Mouse (Mus musculus): ENCODE measurements around the gene Stk32c.

The Stk32c gene

DNA sequence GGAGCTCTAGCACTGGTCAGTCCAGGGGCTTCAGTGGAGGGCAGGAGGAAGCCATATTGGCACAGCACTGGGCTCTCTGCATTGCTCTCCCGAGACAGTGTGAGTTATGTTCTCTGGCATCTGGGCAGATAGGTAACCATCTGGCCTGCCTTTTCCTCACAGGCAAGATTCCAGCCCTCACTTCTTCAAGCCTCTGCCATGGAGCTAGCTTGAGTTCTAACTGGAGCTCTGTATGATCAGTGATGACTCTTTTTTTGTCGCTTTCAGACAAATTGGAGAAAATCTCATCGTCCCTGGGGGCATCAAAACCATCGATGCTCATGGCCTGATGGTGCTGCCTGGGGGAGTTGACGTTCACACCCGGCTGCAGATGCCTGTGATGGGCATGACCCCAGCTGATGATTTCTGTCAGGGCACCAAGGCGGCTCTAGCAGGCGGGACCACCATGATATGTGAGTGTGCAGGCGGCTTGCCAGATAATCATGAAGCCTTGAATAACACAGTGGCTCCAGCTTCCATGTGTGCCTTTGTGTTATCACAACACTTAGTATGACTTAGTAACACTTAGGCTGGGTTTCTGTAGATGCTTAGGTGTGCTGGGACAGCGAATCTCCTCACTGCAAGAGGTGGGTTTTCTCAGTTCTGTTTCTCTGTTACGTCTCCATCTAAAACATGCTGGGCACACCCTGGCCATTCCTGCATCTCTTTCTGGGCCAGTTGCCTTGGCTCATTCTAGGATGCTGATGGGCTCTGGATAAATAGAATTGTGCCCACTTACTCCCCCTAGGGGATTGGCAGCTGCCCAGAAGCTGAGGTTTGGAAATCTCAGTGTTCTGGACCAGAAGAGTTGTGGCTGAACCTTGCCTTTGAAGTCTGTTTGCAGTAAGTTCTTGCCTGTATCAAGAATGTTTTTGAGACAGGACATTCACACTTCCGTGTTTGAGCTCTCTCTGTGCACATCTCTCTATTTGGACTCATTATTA lies 122.9 kb downstream of the Stk32c start:
- no peak for TF ChIP-seq POU5F1 (IDR thresholded peaks at IDR 0.05; ENCODE audit: borderline replicate concordance, low read length)
- no peak for TF ChIP-seq NANOG (IDR thresholded peaks at IDR 0.05; ENCODE audit: borderline replicate concordance, low read length)
- TF ChIP-seq CTCF (conservative IDR thresholded peaks at IDR 0.05; ENCODE audit: low read length) = no peak
- Histone ChIP-seq H3K9me3 (ENCODE audit: low read length) (no peaks in the 10 kb centered on the region), H3K4me1 (replicated peaks; ENCODE audit: low read depth, low read length) (peaks cover 24% of the 10 kb centered on the region), H3K27me3 (ENCODE audit: insufficient read depth, low read length) (peaks cover 73% of the 10 kb centered on the region), H3K36me3 (ENCODE audit: insufficient read depth, low read length) (no peaks in the 10 kb centered on the region), H3K4me3 (replicated peaks; ENCODE audit: low read length) (no peak overlapping the region)

DNA sequence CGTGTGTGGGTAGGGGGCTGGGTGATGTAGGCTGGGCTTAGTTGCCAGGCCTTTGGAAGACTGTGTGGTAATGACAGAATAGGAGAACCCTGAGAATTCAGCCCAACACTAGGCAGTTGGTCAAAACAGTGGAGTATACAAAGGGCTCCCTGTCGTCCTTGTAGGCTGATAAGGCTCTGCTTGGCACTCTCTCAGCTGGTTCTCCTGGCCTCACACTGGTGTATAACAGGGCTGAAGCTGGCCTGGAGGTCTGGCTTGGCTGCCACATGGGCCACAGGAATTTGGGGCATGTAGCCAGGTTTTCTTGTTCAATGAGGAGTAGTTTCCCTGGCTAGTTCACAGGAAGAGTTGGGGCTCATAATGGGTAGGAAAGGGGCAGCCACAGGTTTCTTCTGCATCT lies 125.3 kb downstream of the Stk32c start:
- Histone ChIP-seq H3K9me3 (ENCODE audit: low read length) (no peaks in the 10 kb centered on the region), H3K4me1 (replicated peaks; ENCODE audit: low read depth, low read length) (peaks cover 35% of the 10 kb centered on the region), H3K36me3 (ENCODE audit: insufficient read depth, low read length) (no peaks in the 10 kb centered on the region), H3K27me3 (ENCODE audit: insufficient read depth, low read length) (peaks cover 68% of the 10 kb centered on the region), H3K4me3 (replicated peaks; ENCODE audit: low read length) (no peak overlapping the region)
- TF ChIP-seq NANOG (IDR thresholded peaks at IDR 0.05; ENCODE audit: borderline replicate concordance, low read length) (no peak), POU5F1 (IDR thresholded peaks at IDR 0.05; ENCODE audit: borderline replicate concordance, low read length) (no peak), CTCF (conservative IDR thresholded peaks at IDR 0.05; ENCODE audit: low read length) (no peak)

GRCm38 (mm10) chr7:139086195-139087158 lies 126.6 kb downstream of the Stk32c start:
- peaks cover 46% of the 10 kb centered on the region for H3K4me1 ChIP-seq (replicated peaks; ENCODE audit: low read depth, low read length)
- no peaks in the 10 kb centered on the region for H3K36me3 ChIP-seq (ENCODE audit: insufficient read depth, low read length)
- peak overlapping the region; percentile 88 for H3K4me3 ChIP-seq (replicated peaks; ENCODE audit: low read length)
- H3K9me3 ChIP-seq (ENCODE audit: low read length) = no peaks in the 10 kb centered on the region
- peaks cover 69% of the 10 kb centered on the region for H3K27me3 ChIP-seq (ENCODE audit: insufficient read depth, low read length)
- TF ChIP-seq NANOG (IDR thresholded peaks at IDR 0.05; ENCODE audit: borderline replicate concordance, low read length) (no peak), CTCF (conservative IDR thresholded peaks at IDR 0.05; ENCODE audit: low read length) (no peak), POU5F1 (IDR thresholded peaks at IDR 0.05; ENCODE audit: borderline replicate concordance, low read length) (no peak)

- Histone ChIP-seq H3K9me3 (ENCODE audit: low read length) (no peaks in the 10 kb centered on the region), H3K4me3 (replicated peaks; ENCODE audit: low read length) (peak within 1 kb of the TSS; percentile 88), H3K36me3 (ENCODE audit: insufficient read depth, low read length) (no peaks in the 10 kb centered on the region), H3K27me3 (ENCODE audit: insufficient read depth, low read length) (peaks cover 62% of the 10 kb centered on the region), H3K4me1 (replicated peaks; ENCODE audit: low read depth, low read length) (peaks cover 46% of the 10 kb centered on the region)
- TF ChIP-seq NANOG (IDR thresholded peaks at IDR 0.05; ENCODE audit: borderline replicate concordance, low read length) = no peak
- TF ChIP-seq POU5F1 (IDR thresholded peaks at IDR 0.05; ENCODE audit: borderline replicate concordance, low read length) = no peak
- no peak for TF ChIP-seq CTCF (conservative IDR thresholded peaks at IDR 0.05; ENCODE audit: low read length)
These were observed 127.4 kb downstream of the Stk32c start, which contains the start of gene Dpysl4 for GRCm38 (mm10) chr7:139085629-139086194. Gene Dpysl4, plus strand, starts transcription at chr7:139086001.

- TF ChIP-seq POU5F1 (IDR thresholded peaks at IDR 0.05; ENCODE audit: borderline replicate concordance, low read length) (no peak), NANOG (IDR thresholded peaks at IDR 0.05; ENCODE audit: borderline replicate concordance, low read length) (peak; percentile 82; the same call in 1 of the 2 replicates), CTCF (conservative IDR thresholded peaks at IDR 0.05; ENCODE audit: low read length) (no peak)
- Histone ChIP-seq H3K9me3 (ENCODE audit: low read length) (no peaks in the 10 kb centered on the region), H3K4me3 (replicated peaks; ENCODE audit: low read length) (no peak overlapping the region), H3K36me3 (ENCODE audit: insufficient read depth, low read length) (no peaks in the 10 kb centered on the region), H3K4me1 (replicated peaks; ENCODE audit: low read depth, low read length) (peaks cover 57% of the 10 kb centered on the region), H3K27me3 (ENCODE audit: insufficient read depth, low read length) (peaks cover 54% of the 10 kb centered on the region)
These were observed 128.8 kb downstream of the Stk32c start for GRCm38 (mm10) chr7:139084316-139084715.

DNA sequence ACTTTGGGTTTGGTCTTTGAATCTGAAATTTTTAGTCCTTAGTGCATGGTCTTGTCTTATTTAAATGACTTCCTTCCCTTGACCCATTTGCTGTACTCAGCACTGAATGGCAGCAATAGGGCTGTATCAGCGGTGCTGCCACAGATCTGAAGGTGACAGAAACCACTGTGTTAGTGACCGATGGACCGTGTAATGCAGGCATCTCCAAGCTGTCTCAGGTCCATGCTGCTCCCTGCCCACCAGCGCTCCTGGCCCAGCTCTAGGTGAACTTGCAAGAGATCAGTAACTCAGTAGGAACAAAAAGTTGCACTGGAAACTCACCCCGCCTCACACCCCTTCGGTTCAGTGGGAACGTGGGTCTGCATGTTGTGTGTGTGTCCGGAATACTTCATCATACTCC lies 130.8 kb downstream of the Stk32c start:
- TF ChIP-seq NANOG (IDR thresholded peaks at IDR 0.05; ENCODE audit: borderline replicate concordance, low read length) = no peak
- TF ChIP-seq CTCF (conservative IDR thresholded peaks at IDR 0.05; ENCODE audit: low read length) = no peak
- TF ChIP-seq POU5F1 (IDR thresholded peaks at IDR 0.05; ENCODE audit: borderline replicate concordance, low read length) = no peak
- Histone ChIP-seq H3K4me1 (replicated peaks; ENCODE audit: low read depth, low read length) (peaks cover 77% of the 10 kb centered on the region), H3K4me3 (replicated peaks; ENCODE audit: low read length) (no peak overlapping the region), H3K36me3 (ENCODE audit: insufficient read depth, low read length) (no peaks in the 10 kb centered on the region), H3K9me3 (ENCODE audit: low read length) (no peaks in the 10 kb centered on the region), H3K27me3 (ENCODE audit: insufficient read depth, low read length) (peaks cover 50% of the 10 kb centered on the region)

DNA sequence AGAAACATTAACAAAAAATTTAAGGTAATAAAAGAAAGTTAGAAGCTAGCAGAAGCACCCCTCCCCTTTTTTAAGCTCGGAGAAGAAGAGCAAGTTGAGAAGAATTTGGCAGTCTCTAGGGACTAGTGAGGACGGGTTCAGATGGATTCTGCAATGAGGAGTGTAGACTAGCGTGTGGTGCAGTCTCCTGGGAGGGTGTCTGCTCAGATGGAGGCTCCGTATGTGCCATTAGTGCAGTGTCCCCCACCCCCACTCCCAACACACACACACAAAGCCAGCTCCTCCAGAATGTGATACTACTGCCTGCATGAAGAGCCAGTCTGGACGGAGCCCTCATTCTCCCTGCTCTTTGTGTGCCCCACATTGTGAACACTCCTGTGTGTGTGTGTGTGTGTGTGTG lies 131.9 kb downstream of the Stk32c start:
- Histone ChIP-seq H3K36me3 (ENCODE audit: insufficient read depth, low read length) (no peaks in the 10 kb centered on the region), H3K9me3 (ENCODE audit: low read length) (no peaks in the 10 kb centered on the region), H3K4me1 (replicated peaks; ENCODE audit: low read depth, low read length) (peaks cover 82% of the 10 kb centered on the region), H3K27me3 (ENCODE audit: insufficient read depth, low read length) (peaks cover 48% of the 10 kb centered on the region), H3K4me3 (replicated peaks; ENCODE audit: low read length) (no peak overlapping the region)
- TF ChIP-seq POU5F1 (IDR thresholded peaks at IDR 0.05; ENCODE audit: borderline replicate concordance, low read length) (no peak), NANOG (IDR thresholded peaks at IDR 0.05; ENCODE audit: borderline replicate concordance, low read length) (no peak), CTCF (conservative IDR thresholded peaks at IDR 0.05; ENCODE audit: low read length) (no peak)
